34 mouse cellular contexts compared by ENCODE assay signal in genomic region chr11:4854181-4854580, GRCm38 (mm10).
"Had no signal": no experiment of that assay in that cellular context is flagged by ENCODE, and none has a peak within 500 bp of the region (broad histone marks: within the 10 kb centered on the region; RNA-seq: fewer than 3 reads in every experiment).

No protein-coding gene starts in this region.

- DNase-seq: heart, postnatal 10 days; heart, postnatal 14 days; heart, postnatal 36 days; heart, postnatal 4 days; kidney, adult 11 months; kidney, adult 18-20 months; kidney, adult 2 months; kidney, adult 8-10 months; kidney, adult 9 months; kidney, postnatal 10 days; kidney, postnatal 14 days; kidney, postnatal 25 days; kidney, postnatal 36 days; kidney, postnatal 4 days; layer of hippocampus, adult 9-11 months; layer of hippocampus, postnatal 36 days had no signal

- H3K36me3 ChIP-seq: heart, embryonic 12.5 days; heart, embryonic 13.5 days; heart, embryonic 15.5 days; hindbrain, embryonic 10.5 days; hindbrain, embryonic 12.5 days; hindbrain, embryonic 13.5 days; hindbrain, embryonic 15.5 days; intestine, embryonic 15.5 days; kidney, embryonic 15.5 days had no signal

- H3K27ac ChIP-seq: heart, embryonic 13.5 days; heart, embryonic 15.5 days; hindbrain, embryonic 10.5 days; hindbrain, embryonic 12.5 days; hindbrain, embryonic 13.5 days; hindbrain, embryonic 14.5 days; hindbrain, embryonic 15.5 days; hindbrain, postnatal 0 days; intestine, embryonic 15.5 days; kidney, embryonic 15.5 days; kidney, postnatal 0 days; layer of hippocampus, adult 2 months; left cerebral cortex, adult 2 months had no signal

- H3K27me3 ChIP-seq: heart, embryonic 12.5 days; heart, embryonic 13.5 days; heart, embryonic 15.5 days; hindbrain, embryonic 12.5 days; hindbrain, embryonic 13.5 days; hindbrain, embryonic 15.5 days; intestine, embryonic 15.5 days; kidney, embryonic 15.5 days had no signal

- H3K9ac ChIP-seq: heart, embryonic 12.5 days; heart, embryonic 13.5 days; heart, embryonic 15.5 days; hindbrain, embryonic 12.5 days; hindbrain, embryonic 13.5 days; hindbrain, embryonic 14.5 days; hindbrain, embryonic 15.5 days; intestine, embryonic 15.5 days; kidney, embryonic 15.5 days had no signal

- H3K9me3 ChIP-seq: heart, embryonic 12.5 days; heart, embryonic 13.5 days; heart, embryonic 15.5 days; hindbrain, embryonic 10.5 days; hindbrain, embryonic 12.5 days; hindbrain, embryonic 13.5 days; hindbrain, embryonic 15.5 days; intestine, embryonic 15.5 days; kidney, embryonic 15.5 days had no signal

- ATAC-seq: hindbrain, embryonic 16.5 days; hindbrain, postnatal 0 days; inflammation-experienced regulatory T-cells, adult 6 months; intestine, embryonic 15.5 days; intestine, embryonic 16.5 days; intestine, postnatal 0 days had no signal

- H3K4me1 ChIP-seq: heart, embryonic 13.5 days; heart, embryonic 15.5 days; hindbrain, embryonic 10.5 days; hindbrain, embryonic 12.5 days; hindbrain, embryonic 13.5 days; intestine, embryonic 15.5 days; kidney, embryonic 15.5 days had no signal

- H3K4me3 ChIP-seq: heart, embryonic 12.5 days; heart, embryonic 13.5 days; heart, embryonic 15.5 days; hindbrain, embryonic 10.5 days; hindbrain, embryonic 12.5 days; hindbrain, embryonic 13.5 days; hindbrain, embryonic 15.5 days; intestine, embryonic 15.5 days; kidney, embryonic 15.5 days; layer of hippocampus, adult 2 months; left cerebral cortex, adult 2 months had no signal
